Mouse (Mus musculus): ENCODE results near the gene Inpp5d. TPM values are rescaled to one million over a fixed set of nuclear protein-coding genes. Genes with fewer than 3 reads are reported as not detected.

Gene Inpp5d
- total RNA-seq (2021): 10 to 100 TPM; 21.7 to 22.1 TPM
- long read RNA-seq, experiment 1, partial matches to known transcripts: 9 of 10 reads
- long read RNA-seq, experiment 1, other reads (novel, unspliced or antisense): 1 of 10 reads
- long read RNA-seq, experiment 2, full-length matches to known transcripts: 2 of 13 reads
- long read RNA-seq, experiment 2, partial matches to known transcripts: 8 of 13 reads
- long read RNA-seq, experiment 2, other reads (novel, unspliced or antisense): 3 of 13 reads

DNA sequence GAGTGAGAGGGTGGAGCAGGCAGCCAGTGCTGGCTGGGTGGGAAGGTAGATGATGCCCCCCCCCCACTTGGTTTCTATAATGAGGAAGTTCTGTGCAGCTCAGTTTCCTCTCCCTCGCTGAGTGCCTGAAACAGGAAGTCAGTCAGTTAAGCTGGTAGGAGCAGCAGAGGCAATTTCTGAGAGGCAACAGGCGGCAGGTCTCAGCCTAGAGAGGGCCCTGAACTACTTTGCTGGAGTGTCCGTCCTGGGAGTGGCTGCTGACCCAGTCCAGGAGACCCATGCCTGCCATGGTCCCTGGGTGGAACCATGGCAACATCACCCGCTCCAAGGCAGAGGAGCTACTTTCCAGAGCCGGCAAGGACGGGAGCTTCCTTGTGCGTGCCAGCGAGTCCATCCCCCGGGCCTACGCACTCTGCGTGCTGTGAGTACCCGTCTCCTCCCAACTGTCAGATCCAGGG, at the start of gene Inpp5d:
Gene Inpp5d, plus strand, starts transcription at position 102 of the 458 bp plus-strand sequence.
- intact Hi-C loops (cut with DNase I): no loop called here
- DNase-seq (ENCODE audit: low spot score in 2 of 2): no peak

DNA sequence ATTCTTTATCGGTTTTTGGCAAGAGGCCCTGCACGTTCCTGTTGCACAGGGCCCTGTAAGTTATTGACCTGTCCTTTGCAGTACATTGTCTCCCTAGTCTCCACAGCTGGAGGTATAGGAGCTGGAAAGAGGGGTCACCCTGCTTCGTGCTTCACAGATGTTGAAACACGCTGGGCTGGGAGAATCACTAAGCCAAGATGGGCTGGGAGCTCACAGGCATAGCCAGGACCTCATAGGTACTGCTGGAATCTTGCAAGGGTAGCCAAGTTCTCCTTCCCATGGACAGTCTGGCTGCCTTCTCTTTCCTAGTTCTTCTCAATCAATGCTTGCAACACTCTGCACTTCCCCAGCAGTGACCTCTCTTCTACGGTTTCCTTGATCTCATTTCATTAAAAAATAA, 46.9 kb upstream of the Inpp5d start:
- intact Hi-C loops (cut with DNase I): no loop called here
- no peak for DNase-seq (ENCODE audit: low spot score in 2 of 2)

DNA sequence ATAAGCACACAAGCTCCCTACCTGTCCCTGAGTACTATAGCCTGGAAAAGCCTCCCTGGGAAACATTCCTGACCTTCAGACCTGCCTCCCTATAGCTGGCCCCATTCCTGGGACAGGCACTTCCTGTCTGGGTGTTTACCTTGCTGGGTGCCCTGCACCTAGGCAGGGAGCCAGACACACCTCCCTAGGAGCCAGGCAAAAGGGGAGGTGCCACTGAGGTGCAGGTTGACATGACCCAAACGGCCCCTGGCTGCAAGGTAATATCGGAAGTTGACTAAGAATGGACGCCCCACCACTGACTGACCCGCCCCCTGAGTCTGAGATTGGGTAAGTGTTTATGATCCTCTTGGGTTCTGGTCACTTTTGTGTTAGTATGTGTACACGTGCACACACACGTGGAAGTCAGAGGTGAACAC, 46.3 kb upstream of the Inpp5d start, which contains the start of gene Ngef:
Gene Ngef, minus strand, starts transcription at position 71 of the 416 bp plus-strand sequence.
- no peak for DNase-seq (ENCODE audit: low spot score in 2 of 2)
- intact Hi-C loops (cut with DNase I): no loop called here

- intact Hi-C loops (cut with DNase I): no loop called here
- DNase-seq (ENCODE audit: low spot score in 2 of 2): no peak
Observed at GRCm38 (mm10) chr1:87574353-87574752, 45.8 kb upstream of the Inpp5d start.

DNA sequence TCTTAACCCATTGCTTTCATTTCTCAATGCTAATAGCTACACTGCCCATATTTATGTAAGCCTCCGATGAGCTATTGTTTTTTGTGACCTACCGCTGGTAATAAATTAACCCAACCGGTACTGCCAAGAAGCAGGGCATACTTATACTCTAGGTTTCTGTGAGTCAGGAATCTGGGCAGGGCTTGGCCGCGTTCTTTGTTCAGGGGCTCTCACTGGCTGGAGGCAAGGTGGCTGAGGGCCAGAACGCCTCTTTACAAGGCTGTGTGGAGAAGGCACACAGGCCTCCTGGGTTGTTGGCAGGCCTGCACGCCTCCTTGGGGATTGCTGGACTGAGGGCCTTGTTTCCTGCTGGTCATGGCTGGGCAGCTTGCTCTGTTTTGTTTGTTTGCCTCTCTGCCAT, 45.3 kb upstream of the Inpp5d start:
- DNase-seq (ENCODE audit: low spot score in 2 of 2): peak in 1 of 2 experiments; percentile 32
- intact Hi-C loops (cut with DNase I): no loop called here

GRCm38 (mm10) chr1:87578965-87579364, 41.1 kb upstream of the Inpp5d start:
- intact Hi-C loops (cut with DNase I): no loop called here
- no peak for DNase-seq (ENCODE audit: low spot score in 2 of 2)

GRCm38 (mm10) chr1:87580824-87581223, 39.3 kb upstream of the Inpp5d start:
- no peak for DNase-seq (ENCODE audit: low spot score in 2 of 2)
- intact Hi-C loops (cut with DNase I): no loop called here

- intact Hi-C loops (cut with DNase I): no loop called here
- DNase-seq (ENCODE audit: low spot score in 2 of 2): peak; percentile 37 to 61
Observed at GRCm38 (mm10) chr1:87589162-87589561, 30.9 kb upstream of the Inpp5d start.

DNA sequence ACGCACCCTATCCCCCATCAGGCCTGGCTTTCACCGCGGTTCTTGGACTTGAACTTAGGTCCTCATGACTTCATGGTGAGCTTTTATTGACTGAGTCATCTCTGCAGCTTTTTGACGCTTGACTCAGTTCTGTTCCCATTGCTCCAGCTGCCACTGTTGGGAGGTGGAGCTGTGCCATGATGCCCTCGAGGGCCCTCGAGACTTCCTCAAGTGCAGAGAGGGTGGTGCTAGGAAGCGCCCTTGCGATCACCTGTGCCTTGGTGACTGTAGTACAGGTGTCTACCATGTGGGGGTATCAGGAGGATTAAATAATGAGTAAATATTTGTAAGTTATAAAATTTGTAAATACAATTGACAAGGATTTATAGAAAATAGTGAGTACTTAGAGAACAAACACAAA, 30.1 kb upstream of the Inpp5d start:
- intact Hi-C loops (cut with DNase I): no loop called here
- DNase-seq (ENCODE audit: low spot score in 2 of 2): no peak

- peak; percentile 49 to 63 for DNase-seq (ENCODE audit: low spot score in 2 of 2)
- intact Hi-C loops (cut with DNase I): no loop called here
Observed at GRCm38 (mm10) chr1:87594261-87594660, 25.9 kb upstream of the Inpp5d start.

- no peak for DNase-seq (ENCODE audit: low spot score in 2 of 2)
- intact Hi-C loops (cut with DNase I): no loop called here
Observed at GRCm38 (mm10) chr1:87594671-87595070, 25.4 kb upstream of the Inpp5d start.

GRCm38 (mm10) chr1:87600533-87600932, 19.6 kb upstream of the Inpp5d start:
- no peak for DNase-seq (ENCODE audit: low spot score in 2 of 2)
- intact Hi-C loops (cut with DNase I): no loop called here

DNA sequence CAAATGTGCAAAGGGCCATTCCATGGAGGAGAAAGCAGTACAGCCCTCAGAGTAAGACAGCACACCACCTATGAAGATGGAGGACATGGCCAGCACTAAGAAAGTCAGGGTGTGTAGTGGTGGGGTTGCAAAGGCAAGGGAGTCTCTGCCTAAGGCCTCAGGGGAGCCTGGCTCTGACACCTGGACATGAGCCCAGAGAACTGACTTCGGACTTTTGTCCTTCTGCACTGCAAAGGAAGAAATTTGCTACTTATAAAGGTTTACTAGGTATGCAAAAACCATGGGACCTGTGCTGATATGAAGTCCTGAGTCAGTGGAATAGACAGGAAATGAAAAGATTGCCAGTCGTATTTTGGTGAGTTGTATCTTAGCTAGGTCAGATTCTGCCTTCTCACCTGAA, 18.3 kb upstream of the Inpp5d start:
- DNase-seq (ENCODE audit: low spot score in 2 of 2): no peak
- intact Hi-C loops (cut with DNase I): no loop called here

- DNase-seq (ENCODE audit: low spot score in 2 of 2): peak; percentile 47 to 51
- intact Hi-C loops (cut with DNase I): no loop called here
Observed at GRCm38 (mm10) chr1:87603389-87603788, 16.7 kb upstream of the Inpp5d start.

DNA sequence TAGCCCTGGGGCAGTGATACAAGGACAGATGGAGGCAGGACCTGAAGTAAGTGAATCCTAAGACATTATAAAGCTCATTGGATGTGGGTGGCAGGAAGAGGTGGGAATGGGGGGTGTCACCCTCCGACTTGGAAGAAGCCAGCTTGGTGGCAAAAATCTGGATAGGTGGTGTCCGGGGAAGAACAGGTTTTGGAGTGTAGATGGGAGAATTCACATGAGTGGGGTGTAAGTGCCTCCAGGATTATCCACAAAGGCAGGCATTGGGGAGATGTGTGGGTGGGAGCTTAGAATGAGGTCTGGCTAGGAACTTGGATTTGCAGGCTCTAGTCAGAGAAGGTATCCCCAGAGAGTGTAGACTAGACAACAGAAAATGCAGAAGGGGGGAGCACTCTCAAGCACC, 14.8 kb upstream of the Inpp5d start:
- peak in 1 of 2 experiments; percentile 51 for DNase-seq (ENCODE audit: low spot score in 2 of 2)
- intact Hi-C loops (cut with DNase I): loop anchor here (5.0 kb wide), 1 partner anchor 107 kb away; no protein-coding TSS in a partner anchor

- intact Hi-C loops (cut with DNase I): loop anchor here (5.0 kb wide), 1 partner anchor 105 kb away; no protein-coding TSS in a partner anchor
- peak; percentile 72 to 78 for DNase-seq (ENCODE audit: low spot score in 2 of 2)
Observed at GRCm38 (mm10) chr1:87607385-87608091, 12.6 kb upstream of the Inpp5d start.

DNA sequence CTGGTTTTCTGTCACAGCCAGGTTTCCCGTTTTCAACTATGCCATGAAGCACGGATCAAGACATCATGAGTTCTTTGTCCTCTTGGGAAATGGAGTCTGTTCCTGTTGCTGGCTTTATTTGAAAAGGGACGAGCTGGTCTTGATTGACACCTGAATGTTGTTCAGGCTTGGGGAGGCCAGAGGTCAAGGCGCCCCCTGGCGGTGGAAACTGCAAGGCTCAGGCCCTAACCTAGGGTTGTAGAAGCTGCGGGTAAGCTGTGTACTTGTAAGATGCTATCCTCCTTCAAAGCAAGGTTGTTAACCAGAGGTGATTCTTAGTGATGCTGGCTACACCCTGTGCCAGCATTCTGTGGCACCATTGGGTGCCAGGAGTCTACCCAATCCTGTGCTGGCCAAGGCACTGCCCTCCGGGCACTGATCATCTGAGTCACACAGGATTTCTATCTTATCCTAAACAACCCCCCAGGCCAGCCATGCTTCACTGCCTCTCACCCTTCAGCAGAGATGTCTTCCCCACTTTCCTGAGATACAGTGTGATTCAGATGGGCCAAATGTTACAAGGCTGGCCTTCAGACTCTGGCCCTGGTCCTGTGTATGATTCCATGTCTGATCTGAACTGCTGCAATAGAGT, 11.6 kb upstream of the Inpp5d start:
- intact Hi-C loops (cut with DNase I): loop anchor here (5.0 kb wide), 1 partner anchor 104 kb away; no protein-coding TSS in a partner anchor
- peak in 1 of 2 experiments; percentile 52 for DNase-seq (ENCODE audit: low spot score in 2 of 2)

DNA sequence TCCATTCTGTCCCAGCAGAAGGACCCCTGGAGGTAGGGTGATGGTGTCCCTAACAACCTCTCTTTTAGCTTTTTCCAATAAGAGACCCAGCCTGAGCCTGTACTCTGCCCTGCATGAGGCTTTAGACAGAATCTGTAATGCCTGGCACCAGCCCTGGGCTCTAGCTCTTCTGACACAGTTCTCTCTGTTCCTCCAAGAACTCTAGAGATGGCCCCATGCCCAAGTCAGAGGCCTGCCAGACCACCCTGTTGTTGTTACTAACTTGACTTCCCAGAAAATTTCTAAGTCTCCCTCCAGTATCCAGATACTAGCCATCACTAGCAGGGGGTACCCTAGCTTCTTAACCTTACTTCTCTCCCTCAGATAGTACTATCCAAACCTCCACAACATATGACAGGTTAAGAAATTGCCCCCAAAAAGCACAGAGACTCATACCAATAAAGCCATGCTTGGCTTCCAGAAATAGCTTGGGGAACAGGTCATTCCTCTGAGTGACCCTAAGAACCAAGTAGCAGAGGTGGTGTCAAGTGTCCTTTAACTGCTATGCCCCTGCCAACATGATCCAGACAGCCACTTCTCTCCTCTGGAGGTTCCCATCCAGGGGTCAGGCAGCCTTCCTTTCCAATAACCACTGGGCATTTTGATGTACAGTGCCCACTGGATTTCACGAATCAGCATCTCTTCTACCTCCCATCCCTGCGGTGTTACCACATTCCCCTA, 5.4 kb upstream of the Inpp5d start:
- intact Hi-C loops (cut with DNase I): no loop called here
- no peak for DNase-seq (ENCODE audit: low spot score in 2 of 2)

DNA sequence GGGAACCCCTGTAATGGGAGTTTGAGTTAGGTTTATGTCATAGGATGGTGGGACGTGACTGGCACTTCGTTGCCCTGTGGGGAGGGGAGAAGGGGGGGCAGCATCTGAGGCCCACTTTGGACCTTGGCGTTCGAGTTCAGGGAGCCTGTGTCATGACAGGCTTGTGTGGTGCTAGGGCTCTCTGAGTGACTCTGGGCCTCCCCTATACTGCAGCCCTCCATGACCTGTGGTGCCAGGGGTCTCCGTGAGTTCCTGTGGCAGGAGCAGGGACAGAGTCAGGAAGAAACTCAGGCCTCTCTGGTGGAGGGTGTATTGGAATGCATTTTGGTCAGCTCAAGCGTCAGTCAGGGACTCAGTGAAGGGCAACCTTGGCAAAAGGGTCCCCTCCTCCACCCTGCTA, 581 bp downstream of the Inpp5d start:
- intact Hi-C loops (cut with DNase I): no loop called here
- no peak for DNase-seq (ENCODE audit: low spot score in 2 of 2)

Measured in left cerebral cortex, postnatal 14 days (tissue).